31 mouse cellular contexts compared by ENCODE assay signal in the genomic region with DNA sequence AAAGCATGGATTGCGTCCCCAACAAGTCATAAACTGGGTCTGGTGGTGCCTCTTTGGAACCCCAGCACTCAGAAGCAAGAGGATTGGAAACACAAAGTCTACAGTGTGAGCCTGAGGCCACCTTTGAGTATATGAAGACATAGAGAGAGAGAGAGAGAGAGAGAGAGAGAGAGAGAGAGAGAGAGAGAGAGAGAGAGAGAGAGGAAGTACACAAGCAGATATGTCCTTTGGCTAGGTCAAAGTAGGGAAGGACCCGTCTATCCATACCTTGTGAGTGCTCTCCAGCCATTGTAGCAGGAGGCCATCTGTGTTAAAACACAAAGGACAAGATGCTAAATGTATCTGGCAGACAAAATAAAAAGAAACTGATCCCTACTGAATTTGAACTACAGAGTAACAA.
"Had no signal": no experiment of that assay in that cellular context is flagged by ENCODE, and none has a peak within 500 bp of the region (broad histone marks: within the 10 kb centered on the region; RNA-seq: fewer than 3 reads in every experiment).

No protein-coding gene starts in this region.

- H3K27ac ChIP-seq: limb, embryonic 12.5 days; limb, embryonic 13.5 days; limb, embryonic 15.5 days; liver, embryonic 12.5 days; liver, embryonic 13.5 days; liver, embryonic 14.5 days; liver, embryonic 15.5 days; lung, embryonic 15.5 days; macrophage; midbrain, embryonic 10.5 days; midbrain, embryonic 12.5 days; midbrain, embryonic 13.5 days; midbrain, embryonic 15.5 days; neural tube, embryonic 12.5 days had no signal

- H3K4me3 ChIP-seq: limb, embryonic 10.5 days; limb, embryonic 12.5 days; limb, embryonic 13.5 days; limb, embryonic 15.5 days; liver, embryonic 12.5 days; liver, embryonic 13.5 days; liver, embryonic 15.5 days; lung, embryonic 15.5 days; megakaryocyte, embryonic 14.5 days; midbrain, embryonic 10.5 days; midbrain, embryonic 12.5 days; midbrain, embryonic 13.5 days; midbrain, embryonic 15.5 days; myocyte; neural tube, embryonic 12.5 days had no signal

- H3K27me3 ChIP-seq: limb, embryonic 13.5 days; limb, embryonic 15.5 days; lung, embryonic 15.5 days; midbrain, embryonic 13.5 days; midbrain, embryonic 15.5 days; neural tube, embryonic 12.5 days had no signal

- H3K9me3 ChIP-seq: limb, embryonic 10.5 days; limb, embryonic 13.5 days; limb, embryonic 15.5 days; liver, embryonic 12.5 days; liver, embryonic 13.5 days; liver, embryonic 15.5 days; lung, embryonic 15.5 days; midbrain, embryonic 10.5 days; midbrain, embryonic 12.5 days; midbrain, embryonic 13.5 days; midbrain, embryonic 15.5 days; neural tube, embryonic 12.5 days had no signal

- H3K4me2 ChIP-seq: limb, embryonic 12.5 days; limb, embryonic 13.5 days; limb, embryonic 15.5 days; liver, embryonic 11.5 days; liver, embryonic 12.5 days; liver, embryonic 13.5 days; liver, embryonic 15.5 days; lung, embryonic 14.5 days; lung, embryonic 15.5 days; midbrain, embryonic 11.5 days; midbrain, embryonic 12.5 days; midbrain, embryonic 13.5 days; midbrain, embryonic 15.5 days; neural tube, embryonic 12.5 days had no signal

- H3K4me1 ChIP-seq: liver, embryonic 12.5 days; liver, embryonic 13.5 days; liver, embryonic 15.5 days had no signal

- ATAC-seq: liver, embryonic 12.5 days; liver, postnatal 0 days; lung, postnatal 0 days; midbrain, embryonic 13.5 days; midbrain, embryonic 15.5 days had no signal

- H3K36me3 ChIP-seq: limb, embryonic 10.5 days; limb, embryonic 12.5 days; limb, embryonic 13.5 days; limb, embryonic 15.5 days; liver, embryonic 12.5 days; liver, embryonic 13.5 days; liver, embryonic 15.5 days; lung, embryonic 15.5 days; midbrain, embryonic 10.5 days; midbrain, embryonic 12.5 days; midbrain, embryonic 13.5 days; midbrain, embryonic 15.5 days; neural tube, embryonic 12.5 days had no signal

- DNase-seq: left cerebral cortex, postnatal 4 days; liver; liver, embryonic 13.5 days; liver, postnatal 0 days; lung, adult 18-20 months; lung, adult 2 months; lung, embryonic 14.5 days; lung, postnatal 10 days; lung, postnatal 14 days; lung, postnatal 36 days; lung, postnatal 4 days; midbrain, embryonic 14.5 days had no signal

- H3K9ac ChIP-seq: limb, embryonic 12.5 days; limb, embryonic 13.5 days; limb, embryonic 15.5 days; liver, embryonic 12.5 days; liver, embryonic 13.5 days; liver, embryonic 14.5 days; liver, embryonic 15.5 days; liver, postnatal 0 days; lung, embryonic 14.5 days; lung, embryonic 15.5 days; midbrain, embryonic 12.5 days; midbrain, embryonic 13.5 days; midbrain, embryonic 15.5 days; neural tube, embryonic 12.5 days had no signal
